Mouse (Mus musculus) heart, postnatal 25 days (tissue): ENCODE results near the gene Zfyve27. TPM values are rescaled to one million over a fixed set of nuclear protein-coding genes. Genes with fewer than 3 reads are reported as not detected.

Source experiments
- DNase-seq: peaks from one replicate; pipeline ENCODE4 v3.0.0; 2022; ENCODE audit warnings: low spot score
- intact Hi-C: fragments of 180-260 bp; cut with DNase I; formaldehyde crosslinking; loops from one replicate; pipeline ENCODE4 v1.15.1; 2025
- total RNA-seq, 2 experiments: library from RNA; stranded (reverse); gene quantifications; 2 replicates each; pipeline ENCODE4 v1.2.3; 2021

Zfyve27 gene
- total RNA-seq, 2 experiments from 2014 or later = 18.3 to 23.0 TPM

GRCm38 (mm10) chr19:42216699-42217373 lies 53.1 kb downstream of the Zfyve27 start:
- intact Hi-C loops = loop anchor here (1.0 kb wide), 1 partner anchor 55 kb away; no protein-coding TSS in a partner anchor
- no peak for DNase-seq

GRCm38 (mm10) chr19:42217374-42217763 lies 53.6 kb downstream of the Zfyve27 start:
- intact Hi-C loops = loop anchor here (1.0 kb wide), 1 partner anchor 55 kb away; no protein-coding TSS in a partner anchor
- no peak for DNase-seq

- intact Hi-C loops = no loop called here
- DNase-seq = no peak
Observed at GRCm38 (mm10) chr19:42226451-42226850, 62.7 kb downstream of the Zfyve27 start.

GRCm38 (mm10) chr19:42229499-42230287 lies 65.9 kb downstream of the Zfyve27 start:
- intact Hi-C loops = no loop called here

GRCm38 (mm10) chr19:42230288-42230568 lies 66.5 kb downstream of the Zfyve27 start:
- intact Hi-C loops = no loop called here
- no peak for DNase-seq

More at GRCm38 (mm10) chr19:42229499-42230287, 65.9 kb downstream of the Zfyve27 start:
- DNase-seq = no peak

GRCm38 (mm10) chr19:42230986-42231385 lies 67.2 kb downstream of the Zfyve27 start:
- intact Hi-C loops = no loop called here
- DNase-seq = no peak

- intact Hi-C loops = no loop called here
- no peak for DNase-seq
Observed at GRCm38 (mm10) chr19:42237602-42238340, 74.0 kb downstream of the Zfyve27 start.

- peak; percentile 7 for DNase-seq
- intact Hi-C loops = no loop called here
Observed at GRCm38 (mm10) chr19:42238341-42238715, 74.6 kb downstream of the Zfyve27 start.

- intact Hi-C loops = no loop called here
- DNase-seq = no peak
Observed at GRCm38 (mm10) chr19:42240881-42241280, 77.1 kb downstream of the Zfyve27 start.

- intact Hi-C loops = no loop called here
- DNase-seq = no peak
Observed at GRCm38 (mm10) chr19:42243401-42243800, 79.7 kb downstream of the Zfyve27 start.

Other genes with a start within 250 kb of the Zfyve27 start
- 10 to 100 TPM; 10.8 to 12.4 TPM for gene Exosc1, start 230.5 kb upstream of the Zfyve27 start, total RNA-seq
- gene Zdhhc16, start 230.5 kb upstream of the Zfyve27 start, total RNA-seq = 10 to 100 TPM; 17.1 to 17.6 TPM
- gene Mms19, start 182.8 kb upstream of the Zfyve27 start, total RNA-seq = 10 to 100 TPM; 13.2 to 17.2 TPM
- gene Ubtd1, start 182.2 kb upstream of the Zfyve27 start, total RNA-seq = 10 to 100 TPM; 22.3 to 23.8 TPM
- gene Ankrd2, start 128.0 kb upstream of the Zfyve27 start, total RNA-seq = not detected
- gene Hoga1, start 118.3 kb upstream of the Zfyve27 start, total RNA-seq = 1 to 10 TPM; 1.1 to 1.7 TPM
- gene 4933411K16Rik, start 111.7 kb upstream of the Zfyve27 start, total RNA-seq = not detected
- 1 to 10 TPM; 3.3 to 3.7 TPM for gene Morn4, start 77.6 kb upstream of the Zfyve27 start, total RNA-seq
- 10 to 100 TPM; 18.4 to 19.0 TPM for gene Pi4k2a, start 73.5 kb upstream of the Zfyve27 start, total RNA-seq
- 10 to 100 TPM in 1 of 2 experiments, 1 to 10 TPM in 1; 9.7 to 14.5 TPM for gene Avpi1, start 34.9 kb upstream of the Zfyve27 start, total RNA-seq
- gene Marveld1, start 16.6 kb upstream of the Zfyve27 start, total RNA-seq = 10 to 100 TPM; 20.9 to 24.3 TPM
- 1 to 10 TPM; 5.3 to 7.9 TPM for gene Sfrp5, start 38.3 kb downstream of the Zfyve27 start, total RNA-seq
- gene Golga7b, start 83.6 kb downstream of the Zfyve27 start, total RNA-seq = under 1 TPM; 0.67 to 0.83 TPM